Mouse (Mus musculus): ENCODE data around the gene Pld6. TPM values are rescaled to one million over a fixed set of nuclear protein-coding genes. Genes with fewer than 3 reads are reported as not detected.
A peak's percentile ranks its signal among the peaks of the same experiment; 100 is the strongest.

Pld6 gene
- polyA plus RNA-seq, 1 experiment = 0.02 TPM

- no peak overlapping the region for H3K4me2 ChIP-seq (ENCODE audit: low read depth)
- H3K79me2 ChIP-seq (ENCODE audit: control insufficient read depth, insufficient read depth) = no peaks in the 10 kb centered on the region
- TF ChIP-seq MAX (IDR thresholded peaks at IDR 0.05; ENCODE audit: low read depth) (no peak), POLR2AphosphoS2 (IDR thresholded peaks at IDR 0.05; ENCODE audit: insufficient read length, low read depth) (peak; percentile 59)
- no peak overlapping the region for H3K4me3 ChIP-seq
- H3K27me3 ChIP-seq (ENCODE audit: control insufficient read depth, insufficient read depth, insufficient read length) = no peaks in the 10 kb centered on the region
- H3ac ChIP-seq (ENCODE audit: control insufficient read depth, insufficient read length) = no peak overlapping the region
- H3K36me3 ChIP-seq (ENCODE audit: control insufficient read depth, insufficient read depth) = peaks cover 25% of the 10 kb centered on the region
These were observed 7.2 kb downstream of the Pld6 start for GRCm38 (mm10) chr11:59780241-59780640.

GRCm38 (mm10) chr11:59779406-59779805, 8.0 kb downstream of the Pld6 start:
- no peaks in the 10 kb centered on the region for H3K27me3 ChIP-seq (ENCODE audit: control insufficient read depth, insufficient read depth, insufficient read length)
- peaks cover 28% of the 10 kb centered on the region for H3K36me3 ChIP-seq (ENCODE audit: control insufficient read depth, insufficient read depth)
- H3ac ChIP-seq (ENCODE audit: control insufficient read depth, insufficient read length) = no peak overlapping the region
- H3K4me3 ChIP-seq = no peak overlapping the region
- no peak for TF ChIP-seq CEBPB (IDR thresholded peaks at IDR 0.05; ENCODE audit: insufficient read depth, poor library complexity, severe bottlenecking)
- TF ChIP-seq POLR2AphosphoS2 (IDR thresholded peaks at IDR 0.05; ENCODE audit: insufficient read length, low read depth) = no peak
- TF ChIP-seq TCF12 (IDR thresholded peaks at IDR 0.05; ENCODE audit: insufficient read depth, poor library complexity, severe bottlenecking) = no peak
- no peak for TF ChIP-seq E2F4 (IDR thresholded peaks at IDR 0.05; ENCODE audit: insufficient read depth)
- no peak for TF ChIP-seq MYOG (IDR thresholded peaks at IDR 0.05; ENCODE audit: control insufficient read depth in 1 of 3, insufficient read depth in 1 of 3, insufficient read length in 2 of 3, low read depth in 2 of 3)
- no peak for TF ChIP-seq MAX (IDR thresholded peaks at IDR 0.05; ENCODE audit: low read depth)
- no peak for TF ChIP-seq TCF3 (IDR thresholded peaks at IDR 0.05; ENCODE audit: insufficient read length, low read depth)
- TF ChIP-seq REST (IDR thresholded peaks at IDR 0.05; ENCODE audit: insufficient read depth, insufficient read length) = no peak
- TF ChIP-seq MYOD1 (IDR thresholded peaks at IDR 0.05; ENCODE audit: control insufficient read depth in 1 of 3, insufficient read length in 2 of 3, low read depth in 2 of 3) = no peak
- no peak for TF ChIP-seq POLR2A (IDR thresholded peaks at IDR 0.05; ENCODE audit: insufficient read length, low read depth)
- TF ChIP-seq SRF (IDR thresholded peaks at IDR 0.05; ENCODE audit: control insufficient read depth, insufficient read length, low read depth) = no peak
- H3K79me2 ChIP-seq (ENCODE audit: control insufficient read depth, insufficient read depth) = no peaks in the 10 kb centered on the region
- no peak overlapping the region for H3K4me2 ChIP-seq (ENCODE audit: low read depth)

GRCm38 (mm10) chr11:59778874-59779223, 8.6 kb downstream of the Pld6 start:
- Histone ChIP-seq H3K36me3 (ENCODE audit: control insufficient read depth, insufficient read depth) (peaks cover 33% of the 10 kb centered on the region), H3ac (ENCODE audit: control insufficient read depth, insufficient read length) (no peak overlapping the region), H3K79me2 (ENCODE audit: control insufficient read depth, insufficient read depth) (no peaks in the 10 kb centered on the region), H3K27me3 (ENCODE audit: control insufficient read depth, insufficient read depth, insufficient read length) (no peaks in the 10 kb centered on the region), H3K4me2 (ENCODE audit: low read depth) (no peak overlapping the region), H3K4me3 (no peak overlapping the region)
- TF ChIP-seq CEBPB (IDR thresholded peaks at IDR 0.05; ENCODE audit: insufficient read depth, poor library complexity, severe bottlenecking) (no peak), POLR2A (IDR thresholded peaks at IDR 0.05; ENCODE audit: insufficient read length, low read depth) (no peak), MYOG (IDR thresholded peaks at IDR 0.05; ENCODE audit: control insufficient read depth in 1 of 3, insufficient read depth in 1 of 3, insufficient read length in 2 of 3, low read depth in 2 of 3) (no peak), TCF12 (IDR thresholded peaks at IDR 0.05; ENCODE audit: insufficient read depth, poor library complexity, severe bottlenecking) (no peak)

GRCm38 (mm10) chr11:59778181-59778873, 9.1 kb downstream of the Pld6 start:
- TF ChIP-seq POLR2AphosphoS2 (IDR thresholded peaks at IDR 0.05; ENCODE audit: insufficient read length, low read depth) = peak; percentile 77
- TF ChIP-seq POLR2A (IDR thresholded peaks at IDR 0.05; ENCODE audit: insufficient read length, low read depth) = peak; percentile 12
- TF ChIP-seq MYOG (IDR thresholded peaks at IDR 0.05; ENCODE audit: control insufficient read depth in 1 of 3, insufficient read depth in 1 of 3, insufficient read length in 2 of 3, low read depth in 2 of 3) = no peak
- Histone ChIP-seq H3K4me3 (no peak overlapping the region), H3K4me2 (ENCODE audit: low read depth) (no peak overlapping the region), H3ac (ENCODE audit: control insufficient read depth, insufficient read length) (no peak overlapping the region), H3K36me3 (ENCODE audit: control insufficient read depth, insufficient read depth) (peaks cover 36% of the 10 kb centered on the region), H3K79me2 (ENCODE audit: control insufficient read depth, insufficient read depth) (no peaks in the 10 kb centered on the region), H3K27me3 (ENCODE audit: control insufficient read depth, insufficient read depth, insufficient read length) (no peaks in the 10 kb centered on the region)

- TF ChIP-seq TCF12 (IDR thresholded peaks at IDR 0.05; ENCODE audit: insufficient read depth, poor library complexity, severe bottlenecking) (no peak), TCF3 (IDR thresholded peaks at IDR 0.05; ENCODE audit: insufficient read length, low read depth) (no peak), POLR2AphosphoS2 (IDR thresholded peaks at IDR 0.05; ENCODE audit: insufficient read length, low read depth) (no peak)
- Histone ChIP-seq H3K79me2 (ENCODE audit: control insufficient read depth, insufficient read depth) (no peaks in the 10 kb centered on the region), H3K4me3 (no peak overlapping the region), H3ac (ENCODE audit: control insufficient read depth, insufficient read length) (no peak overlapping the region), H3K36me3 (ENCODE audit: control insufficient read depth, insufficient read depth) (peaks cover 44% of the 10 kb centered on the region), H3K4me2 (ENCODE audit: low read depth) (no peak overlapping the region), H3K27me3 (ENCODE audit: control insufficient read depth, insufficient read depth, insufficient read length) (no peaks in the 10 kb centered on the region)
These were observed 10.2 kb downstream of the Pld6 start for GRCm38 (mm10) chr11:59777259-59777658.
